Mouse (Mus musculus): Measurements from ENCODE around the gene Lpar2.

Lpar2 gene

DNA sequence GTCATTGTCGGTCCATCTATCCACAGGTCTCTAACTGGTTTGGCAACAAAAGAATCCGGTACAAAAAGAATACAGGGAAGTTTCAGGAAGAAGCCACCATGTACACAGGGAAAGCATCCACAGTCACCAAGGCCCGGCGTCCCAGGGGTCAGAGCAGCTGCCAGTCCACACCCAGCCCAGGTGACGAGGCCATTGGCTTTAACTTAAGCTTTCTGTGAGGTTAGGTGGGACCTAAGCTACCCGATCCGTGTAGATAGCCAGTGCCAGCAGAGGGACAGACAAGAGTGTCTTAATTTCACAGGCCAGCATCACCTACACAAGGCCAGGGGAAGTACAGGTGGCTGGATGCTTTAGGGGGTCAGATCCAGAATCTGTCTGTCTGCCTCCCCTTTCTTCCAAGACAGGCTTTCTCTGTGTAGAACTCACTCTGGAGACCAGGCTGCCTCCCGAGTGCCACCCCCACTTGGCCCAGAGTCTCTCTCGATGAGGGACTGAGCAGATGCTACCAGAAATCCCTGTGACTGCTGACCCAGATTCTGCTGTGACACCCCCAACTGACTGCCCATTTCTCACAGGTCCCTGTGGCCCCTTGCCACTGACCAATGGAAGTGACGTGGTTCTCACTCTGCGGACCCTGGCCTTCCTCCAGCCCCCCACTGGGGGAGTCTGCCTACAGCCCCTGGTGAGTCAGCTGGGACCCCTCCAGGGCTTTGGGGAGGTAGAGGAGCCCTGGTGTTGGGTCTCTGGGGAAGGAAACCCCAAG, 48.0 kb downstream of the Lpar2 start:
- peak; percentile 66 to 74 for DNase-seq

DNA sequence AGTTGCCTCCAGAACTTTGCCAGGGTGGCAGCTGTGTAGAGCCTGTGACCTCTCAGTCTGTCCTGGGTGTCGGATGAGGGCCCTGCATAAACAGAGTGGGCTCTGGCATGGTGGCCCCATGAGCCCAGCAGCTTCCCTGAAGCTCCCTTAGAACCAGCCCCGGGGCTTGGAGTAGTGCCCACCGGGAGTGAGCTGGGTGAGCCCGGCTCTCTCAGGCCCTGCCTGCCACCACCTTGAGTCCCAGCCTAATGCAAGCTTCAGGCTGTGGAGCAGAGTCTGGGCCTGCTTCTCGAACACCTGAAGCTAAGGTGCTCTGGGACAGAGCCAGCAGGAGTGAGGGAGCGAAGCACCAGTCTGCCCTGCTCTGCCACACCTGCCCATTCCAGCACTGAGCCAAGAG, 48.7 kb downstream of the Lpar2 start:
- peak in 1 of 2 experiments; percentile 48 for DNase-seq

DNA sequence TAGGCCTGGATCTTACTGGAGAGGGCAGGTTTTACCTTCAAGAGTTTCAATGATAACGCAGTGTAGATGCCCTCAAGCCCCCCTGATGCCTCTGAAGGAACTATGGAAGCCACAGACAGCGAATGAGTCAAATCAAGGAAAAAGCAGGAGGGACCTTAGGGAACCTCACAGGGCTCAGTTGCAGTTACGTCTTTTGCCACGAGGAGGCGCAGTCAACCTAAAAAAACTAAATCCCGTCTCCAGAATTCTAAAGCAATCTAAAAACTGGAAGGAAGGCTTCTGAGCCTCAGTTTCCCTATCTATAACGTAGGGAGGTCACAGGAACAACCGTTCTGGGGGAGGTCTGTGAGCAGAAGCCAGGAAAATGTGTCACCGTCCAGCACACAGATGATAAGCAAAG, 51.9 kb downstream of the Lpar2 start:
- peak; percentile 81 for DNase-seq

DNA sequence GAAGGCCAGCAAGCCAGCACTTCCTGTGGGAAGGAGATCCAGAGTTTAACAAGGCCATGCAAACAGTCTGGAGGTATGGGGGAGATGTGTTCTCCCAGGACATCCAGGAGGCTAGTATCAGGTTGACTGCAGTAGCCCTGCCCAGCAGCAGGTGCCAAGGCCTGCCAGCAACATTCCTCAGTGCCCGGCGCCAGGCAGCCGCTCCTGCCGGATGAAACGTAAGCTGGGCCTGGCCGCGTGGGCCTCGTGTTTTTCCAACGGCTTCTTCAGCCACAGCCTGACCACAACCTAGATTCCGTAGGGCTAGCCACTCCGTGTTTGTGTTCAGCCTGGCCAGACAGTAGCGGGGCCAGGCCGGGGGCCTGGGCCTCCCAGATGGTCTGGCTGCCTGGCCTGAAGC, 52.4 kb downstream of the Lpar2 start:
- no peak for DNase-seq

DNA sequence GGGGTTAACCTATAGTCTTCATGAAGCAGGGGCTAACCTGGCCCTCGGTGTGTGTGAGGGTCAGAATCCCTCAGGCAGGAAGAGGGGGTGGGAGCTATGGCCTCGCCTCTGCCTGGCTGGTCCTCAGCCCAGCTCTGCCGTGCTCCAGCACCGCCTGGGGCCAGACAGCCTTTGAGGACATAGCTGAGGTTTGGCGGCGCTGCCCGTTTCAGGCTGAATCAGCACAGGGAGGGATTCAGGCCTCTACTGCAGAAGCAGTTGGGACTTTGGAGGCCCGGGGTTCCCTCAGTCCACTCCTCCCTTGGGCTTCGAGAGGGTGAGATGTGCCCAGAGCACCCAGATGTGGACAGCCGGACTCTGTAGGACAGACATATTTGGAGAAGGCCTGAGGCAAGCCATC, 53.9 kb downstream of the Lpar2 start:
- no peak for DNase-seq

DNA sequence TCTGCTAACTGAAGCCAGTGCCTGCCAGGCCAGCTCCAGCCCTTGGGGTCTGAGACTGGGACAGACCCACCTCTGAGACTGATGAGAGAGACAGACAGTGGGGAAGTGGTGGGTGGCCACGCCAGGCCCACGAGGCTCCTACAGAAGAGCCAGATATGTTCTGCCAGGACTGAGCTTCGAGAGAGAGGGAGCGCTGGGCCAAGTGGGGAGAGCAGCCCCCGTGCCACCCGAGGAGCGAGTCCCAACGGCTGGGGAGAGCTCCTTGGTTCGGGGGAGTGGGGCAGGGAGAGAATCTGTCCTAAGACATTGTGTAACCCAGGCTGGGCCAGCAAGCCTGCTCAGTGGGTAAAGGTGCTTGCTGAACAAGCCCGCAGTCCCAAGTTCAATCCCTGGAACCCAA, 54.7 kb downstream of the Lpar2 start:
- no peak for DNase-seq

DNA sequence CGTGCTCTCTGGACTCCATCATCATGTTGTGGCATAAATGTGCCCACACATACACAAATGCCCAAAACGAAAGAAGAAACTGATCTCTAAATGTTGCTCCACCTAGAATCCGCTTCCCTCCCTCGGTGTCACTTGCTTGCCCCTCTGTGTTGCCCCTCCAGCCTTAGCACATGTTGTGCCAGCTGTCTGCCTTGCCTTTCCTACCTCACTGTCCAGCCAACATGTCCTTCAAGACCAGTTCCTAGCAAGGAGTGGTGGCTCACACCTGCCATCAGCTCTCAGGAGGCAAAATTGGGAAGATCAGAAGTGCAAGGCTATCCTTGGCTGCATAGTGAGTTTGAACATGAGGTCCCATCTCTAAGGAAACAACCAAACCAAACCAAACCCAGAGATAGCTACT, 55.2 kb downstream of the Lpar2 start:
- no peak for DNase-seq

DNA sequence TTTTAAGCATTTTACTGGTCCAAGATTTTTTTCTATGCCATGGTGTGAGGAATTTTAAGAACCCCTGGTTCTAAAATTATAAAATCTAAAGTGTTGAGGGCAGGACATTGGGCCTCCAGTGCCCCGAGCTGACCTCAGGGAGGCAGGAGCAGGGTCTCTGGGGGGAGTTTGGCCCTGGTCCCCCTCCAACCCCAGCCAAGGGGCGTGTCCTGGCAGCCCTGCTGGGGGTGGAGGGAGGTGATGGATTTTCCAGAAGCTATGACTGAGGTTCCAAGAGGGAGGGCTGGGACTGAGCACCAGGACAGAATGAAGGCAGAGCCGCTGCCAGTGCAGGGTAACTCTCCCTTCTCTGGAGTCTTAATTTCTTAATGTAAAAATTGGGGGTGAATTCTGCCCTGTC, 55.8 kb downstream of the Lpar2 start:
- DNase-seq, result no peak

DNA sequence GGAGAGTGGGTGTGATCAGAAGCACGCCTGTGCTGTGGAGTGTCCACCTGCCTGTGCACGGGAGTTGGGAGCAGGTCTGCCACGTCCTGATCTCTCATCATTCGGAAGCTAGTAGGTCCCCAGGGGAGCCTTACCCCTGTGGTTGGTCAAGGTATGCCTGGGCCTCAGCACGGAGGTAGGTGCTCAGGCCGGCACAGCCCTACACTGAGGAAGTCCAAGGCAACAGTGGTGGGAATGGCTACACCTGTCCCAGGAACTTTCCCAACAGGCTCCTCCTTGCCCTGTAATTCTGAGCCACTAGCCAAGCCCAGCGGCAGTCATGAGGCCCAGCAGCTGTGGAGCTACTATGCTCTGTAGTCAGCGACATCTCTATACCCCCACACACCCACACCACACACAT, 57.4 kb downstream of the Lpar2 start:
- no peak for DNase-seq
